Comparison of ENCODE assay signal across 8 mouse cellular contexts in genomic region chr3:137547414-137547877, GRCm38 (mm10).
A peak's percentile ranks its signal among the peaks of the same experiment; 100 is the strongest.
DNase-seq lines count a peak whose midpoint lies in the region; ATAC-seq and TF ChIP-seq lines count a peak whose summit lies in the region.

No protein-coding gene starts in this region.

- WGBS in liver, embryonic 11.5 days: 13% methylated on average over 12 of the region's 12 CpGs
- 18% methylated on average over 12 of the region's 12 CpGs for WGBS in liver, postnatal 0 days (ENCODE audit: insufficient replicate concordance)
- WGBS in limb, embryonic 15.5 days: 8% methylated on average over 12 of the region's 12 CpGs

- H3K9me3 ChIP-seq in liver, embryonic 11.5 days (ENCODE audit: control insufficient read depth, low read length): no peaks in the 10 kb centered on the region
- H3K9me3 ChIP-seq in liver, postnatal 0 days (ENCODE audit: low read length): no peaks in the 10 kb centered on the region
- H3K9me3 ChIP-seq in limb, embryonic 15.5 days: no peaks in the 10 kb centered on the region

- no peaks in the 10 kb centered on the region for H3K4me1 ChIP-seq in liver, embryonic 11.5 days (replicated peaks; ENCODE audit: control insufficient read depth, insufficient read depth, low read length)
- H3K4me1 ChIP-seq in liver, postnatal 0 days (ENCODE audit: insufficient read depth): no peaks in the 10 kb centered on the region
- H3K4me1 ChIP-seq in limb, embryonic 15.5 days: peaks cover 11% of the 10 kb centered on the region

- TF ChIP-seq CTCF in liver, postnatal 0 days (IDR thresholded peaks at IDR 0.05; ENCODE audit: low read depth): no peak

- peak overlapping the region; percentile 31 for H3K4me2 ChIP-seq in liver, embryonic 11.5 days
- no peak overlapping the region for H3K4me2 ChIP-seq in liver, postnatal 0 days (ENCODE audit: low read depth, low read length)
- peak overlapping the region; percentile 24 for H3K4me2 ChIP-seq in limb, embryonic 15.5 days

- TF ChIP-seq EP300 in liver, postnatal 0 days (IDR thresholded peaks at IDR 0.05; ENCODE audit: low read depth): no peak

- no peak for DNase-seq in liver, embryonic 11.5 days (ENCODE audit: low spot score)
- no peak for DNase-seq in liver, postnatal 0 days
- peak; percentile 70 to 71 for DNase-seq in cerebellum, postnatal 25 days
- DNase-seq in gastrocnemius, postnatal 25 days: peak; percentile 25
- peak; percentile 7 for DNase-seq in yolk sac, embryonic 10.5 days (ENCODE audit: low spot score)
- DNase-seq in right cerebral cortex, adult 2 months (ENCODE audit: low spot score in 2 of 2): no peak

- no peak overlapping the region for H3K9ac ChIP-seq in liver, embryonic 11.5 days (ENCODE audit: low read depth, low read length)
- H3K9ac ChIP-seq in liver, postnatal 0 days (replicated peaks): no peak overlapping the region
- no peak overlapping the region for H3K9ac ChIP-seq in limb, embryonic 15.5 days

- H3K27ac ChIP-seq in liver, embryonic 11.5 days (ENCODE audit: low read depth, low read length): no peak overlapping the region
- H3K27ac ChIP-seq in liver, postnatal 0 days (ENCODE audit: low read depth): no peak overlapping the region
- H3K27ac ChIP-seq in limb, embryonic 15.5 days: no peak overlapping the region; the same call in 1 of the 2 replicates

- no peak overlapping the region for H3K4me3 ChIP-seq in liver, embryonic 11.5 days (ENCODE audit: low read depth, low read length)
- no peak overlapping the region for H3K4me3 ChIP-seq in liver, postnatal 0 days (ENCODE audit: low read depth, low read length)
- H3K4me3 ChIP-seq in limb, embryonic 15.5 days: peak overlapping the region; percentile 1; the same call in 1 of the 2 replicates

- no peak for ATAC-seq in liver, embryonic 11.5 days (replicated peaks; ENCODE audit: low FRiP score)
- no peak for ATAC-seq in liver, postnatal 0 days
- ATAC-seq in limb, embryonic 15.5 days (ENCODE audit: insufficient number of reproducible peaks, low FRiP score, low TSS enrichment, low read depth): no peak
- ATAC-seq in activated CD4-positive, CD25-positive, alpha-beta regulatory T cell, adult 4 months: no peak

- no peaks in the 10 kb centered on the region for H3K36me3 ChIP-seq in liver, embryonic 11.5 days (ENCODE audit: control insufficient read depth, insufficient read depth, low read length)
- no peaks in the 10 kb centered on the region for H3K36me3 ChIP-seq in liver, postnatal 0 days (replicated peaks; ENCODE audit: insufficient read depth, low read length)
- H3K36me3 ChIP-seq in limb, embryonic 15.5 days: no peaks in the 10 kb centered on the region

- H3K27me3 ChIP-seq in liver, embryonic 11.5 days (replicated peaks; ENCODE audit: control insufficient read depth, insufficient read depth, low read length): no peaks in the 10 kb centered on the region
- H3K27me3 ChIP-seq in liver, postnatal 0 days (ENCODE audit: insufficient read depth, low read length): no peaks in the 10 kb centered on the region
- no peaks in the 10 kb centered on the region for H3K27me3 ChIP-seq in limb, embryonic 15.5 days

Comparison
In these comparisons a context has a peak if more than half of its experiments do, and no peak if none do; other contexts are left out.
1. DNase-seq: peak in cerebellum, postnatal 25 days (2 of 2), gastrocnemius, postnatal 25 days (single experiment) and yolk sac, embryonic 10.5 days (single experiment); none in liver, embryonic 11.5 days (single experiment), liver, postnatal 0 days (single experiment) and right cerebral cortex, adult 2 months (0 of 2).